Mouse (Mus musculus) adrenal gland (tissue): ENCODE results near the gene Alpk1.

Source experiments
- intact Hi-C: fragments of 180-260 bp; cut with DNase I; formaldehyde crosslinking; loops from one replicate; pipeline ENCODE4 v1.15.1; 2025
- long read RNA-seq, 2 experiments: library from polyadenylated mRNA; unstranded; transcript quantifications; one replicate each; pipeline ENCODE4 v2.0.0; 2020; ENCODE audit warnings: borderline replicate concordance in 1 of 2; ENCODE audit not compliant: insufficient replicate concordance in 1 of 2

Gene Alpk1
- long read RNA-seq, experiment 1, result 0 reads
- long read RNA-seq, experiment 2, full-length matches to known transcripts, result 2 of 7 reads
- long read RNA-seq, experiment 2, partial matches to known transcripts, result 3 of 7 reads
- long read RNA-seq, experiment 2, other reads (novel, unspliced or antisense), result 2 of 7 reads

DNA sequence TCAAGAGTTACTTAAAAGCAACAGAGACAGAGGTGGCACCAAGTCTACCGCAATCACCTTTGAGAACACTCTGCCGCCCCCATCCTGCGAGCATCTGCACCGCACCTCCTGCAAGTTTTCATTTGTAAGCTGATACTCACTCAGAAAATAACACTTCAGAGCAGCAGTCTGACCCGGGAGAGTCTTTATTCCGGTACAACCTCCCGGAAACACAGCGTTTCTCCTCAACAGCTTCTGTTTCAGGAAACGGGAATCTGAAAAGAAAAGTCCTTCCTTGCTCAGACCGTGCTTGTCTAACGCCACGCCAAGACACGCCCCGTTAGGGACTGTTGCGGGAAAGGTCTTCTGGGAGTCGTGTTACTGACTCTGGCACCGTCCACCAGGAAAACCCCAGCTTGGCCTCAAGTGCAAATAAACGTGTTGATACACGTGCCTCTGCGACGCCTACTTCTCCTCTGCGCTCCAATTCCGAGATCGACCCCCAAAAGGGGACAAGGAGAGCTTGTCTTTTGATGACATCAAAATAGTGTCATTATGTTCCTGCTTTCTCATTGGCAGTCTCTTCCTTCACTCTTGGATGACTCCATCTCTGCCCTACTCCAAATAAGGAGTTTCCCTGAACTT is at the start of gene Alpk1:
Gene Alpk1 (minus strand): TSS at position 507 of the 624 bp plus-strand sequence.
- intact Hi-C loops, result no loop called here

DNA sequence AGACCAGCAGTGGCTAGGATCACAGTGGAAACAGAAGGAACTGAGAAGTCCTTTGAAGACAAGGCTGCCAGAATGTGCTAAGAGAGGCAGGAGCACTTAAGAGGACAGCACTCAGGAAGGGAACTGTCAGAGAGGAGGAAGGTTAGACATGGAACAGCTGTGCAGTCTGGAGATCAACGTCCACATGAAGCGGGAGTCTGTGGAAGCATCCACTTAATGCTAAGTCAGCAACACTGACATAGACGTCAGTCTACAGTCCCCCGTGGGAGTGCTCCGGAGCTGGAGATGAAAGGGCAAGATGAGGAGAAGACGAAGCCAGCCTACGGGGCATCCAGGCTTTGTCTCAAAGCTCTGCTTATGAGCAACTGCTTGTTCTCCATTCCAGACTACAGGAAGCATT is 46.8 kb upstream of the Alpk1 start:
- intact Hi-C loops, result no loop called here

DNA sequence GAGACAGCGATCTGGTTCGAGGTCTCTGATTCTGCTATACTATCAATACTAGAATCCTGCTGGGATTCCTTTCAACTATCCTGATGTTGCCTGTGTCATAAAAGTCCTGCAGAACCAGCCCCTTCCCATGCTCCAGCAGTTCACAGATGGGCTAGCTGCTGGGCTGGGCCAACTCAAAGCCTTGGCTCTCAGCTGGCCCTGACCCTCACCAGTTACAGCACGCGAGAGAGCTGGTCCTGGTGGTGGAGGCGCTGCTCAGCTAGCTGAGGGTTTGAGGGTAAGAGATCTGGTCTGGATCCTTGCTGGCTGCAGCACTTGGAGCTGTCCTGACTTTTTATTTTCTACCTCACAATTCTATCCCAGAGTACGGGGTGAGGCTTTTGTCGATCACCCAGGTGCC is 46.2 kb upstream of the Alpk1 start:
- intact Hi-C loops, result no loop called here

DNA sequence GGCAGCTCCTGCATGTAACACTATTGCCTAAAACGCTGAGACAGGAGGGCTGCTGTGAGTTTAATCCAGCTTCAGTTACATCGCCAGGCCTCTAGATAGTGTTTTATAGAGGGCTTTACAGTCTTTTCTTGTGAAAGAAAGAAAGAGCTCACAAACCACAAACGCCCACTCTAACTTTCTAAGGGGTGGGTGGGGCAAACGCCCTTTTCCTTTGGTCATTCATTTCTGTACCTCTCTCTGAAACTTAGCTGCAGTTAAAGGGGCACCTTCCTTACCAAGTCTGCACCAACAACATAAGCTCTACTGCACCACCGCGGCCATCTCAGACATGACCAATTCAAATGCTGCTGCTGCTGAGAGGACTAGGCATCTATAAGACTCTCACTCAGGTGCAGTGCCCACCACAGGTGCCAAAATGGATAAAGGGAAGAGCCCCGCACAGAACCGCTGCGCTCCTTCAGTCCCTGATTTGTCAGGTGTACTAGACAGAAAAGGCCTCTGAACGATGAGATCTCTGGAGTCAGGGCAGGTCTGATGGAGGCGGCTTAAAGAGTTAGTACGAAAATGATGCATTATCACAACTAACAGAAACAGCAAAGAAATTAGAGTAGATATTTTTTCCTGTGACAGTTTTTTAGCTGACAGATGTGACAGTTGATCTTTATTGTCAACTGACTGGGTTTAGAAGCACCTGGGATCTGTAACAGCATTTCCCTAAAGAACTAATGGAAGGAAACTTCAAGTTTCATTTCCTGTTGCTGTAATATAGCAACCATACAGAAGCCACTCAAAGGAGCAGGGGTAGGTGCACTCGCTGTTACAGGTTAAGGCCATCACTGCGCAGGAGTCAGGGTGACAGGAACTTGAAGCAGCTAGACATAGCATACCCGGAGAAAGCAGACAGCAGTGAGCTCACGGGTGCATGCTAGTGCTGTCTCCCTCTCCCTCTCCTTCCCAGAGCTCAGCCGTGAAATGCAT is 43.8 kb upstream of the Alpk1 start:
- intact Hi-C loops, result no loop called here

DNA sequence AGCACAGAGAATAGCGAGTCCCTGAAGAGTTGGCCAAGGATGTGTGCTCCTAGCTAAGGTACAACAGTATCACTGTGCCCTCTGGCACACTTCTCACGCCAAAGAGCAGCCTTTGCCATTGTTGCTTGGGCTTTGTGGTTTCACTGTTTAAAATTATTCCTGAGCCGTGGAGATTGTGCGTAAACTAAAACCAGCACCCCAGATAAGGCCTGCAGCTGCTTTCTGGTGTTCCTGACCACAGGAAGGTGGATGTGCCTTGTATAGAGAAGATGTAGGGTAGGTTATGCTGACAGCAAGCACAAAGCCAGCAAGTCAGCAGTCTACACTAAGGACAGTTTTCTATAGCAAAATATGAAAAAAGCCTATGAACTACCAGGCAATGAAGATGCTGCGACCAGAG is 40.9 kb upstream of the Alpk1 start:
- intact Hi-C loops, result no loop called here

DNA sequence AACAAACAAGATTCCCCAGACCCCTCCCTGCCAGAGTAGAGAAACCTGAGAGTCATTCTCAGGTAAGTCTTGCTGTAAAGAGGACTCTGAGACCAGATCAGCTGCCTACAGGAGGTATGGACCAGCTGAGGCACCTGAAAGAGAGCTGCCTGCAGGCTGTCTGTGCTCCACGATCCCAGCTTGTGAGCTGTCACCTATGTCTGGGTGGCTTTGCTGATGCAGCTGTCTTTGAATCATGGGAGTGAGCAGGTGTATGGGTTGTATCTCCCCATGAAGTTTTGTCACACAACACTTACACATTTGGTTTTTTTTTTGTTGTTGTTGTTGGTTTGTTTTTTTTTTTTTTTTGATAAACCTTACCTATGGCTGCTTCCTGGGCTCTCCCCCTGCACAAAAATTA is 40.1 kb upstream of the Alpk1 start:
- intact Hi-C loops, result no loop called here

DNA sequence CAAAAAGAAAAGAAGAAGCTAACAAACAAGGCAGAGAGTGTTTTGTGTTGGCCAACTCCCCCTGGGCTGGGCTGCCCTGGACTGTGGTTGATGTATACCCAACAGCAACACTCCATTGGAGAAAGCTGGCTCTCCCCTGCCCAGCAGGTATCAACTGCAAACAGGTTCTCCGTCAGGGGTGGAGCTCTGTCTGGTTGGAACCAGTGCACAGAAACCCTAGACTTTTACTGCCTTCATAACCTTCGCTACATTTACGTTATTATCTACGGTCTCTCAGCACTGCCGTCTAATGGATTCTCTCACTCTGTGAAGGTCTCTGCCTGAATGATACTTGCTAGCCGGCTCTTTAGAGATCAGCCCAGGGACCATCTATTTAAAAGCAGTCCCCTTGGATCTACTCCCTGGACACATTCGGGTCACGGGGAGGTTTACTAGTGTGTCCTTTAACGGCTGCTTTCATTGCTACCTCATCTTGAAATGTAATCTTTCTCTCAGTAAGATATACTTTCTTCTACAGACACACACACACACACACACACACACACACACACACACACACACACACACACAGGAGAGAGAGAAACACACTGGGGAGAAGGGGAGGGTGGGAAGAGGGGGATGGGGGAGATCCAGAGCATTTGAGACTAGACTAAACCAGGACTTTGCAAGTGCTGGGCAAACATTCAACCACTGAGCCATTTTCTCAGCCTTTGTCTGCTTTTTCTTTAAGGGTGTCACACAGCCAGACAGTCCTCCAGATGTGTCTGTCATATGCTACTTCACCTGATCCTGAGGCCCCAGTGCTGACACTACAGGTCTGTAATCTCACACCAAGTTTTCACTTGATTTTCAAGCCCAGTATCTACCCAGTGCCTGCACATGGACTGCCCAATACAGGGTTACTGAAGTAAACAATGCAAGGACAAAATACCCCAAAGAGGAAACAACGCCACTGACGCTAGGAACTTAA is 38.7 kb upstream of the Alpk1 start:
- intact Hi-C loops, result no loop called here

DNA sequence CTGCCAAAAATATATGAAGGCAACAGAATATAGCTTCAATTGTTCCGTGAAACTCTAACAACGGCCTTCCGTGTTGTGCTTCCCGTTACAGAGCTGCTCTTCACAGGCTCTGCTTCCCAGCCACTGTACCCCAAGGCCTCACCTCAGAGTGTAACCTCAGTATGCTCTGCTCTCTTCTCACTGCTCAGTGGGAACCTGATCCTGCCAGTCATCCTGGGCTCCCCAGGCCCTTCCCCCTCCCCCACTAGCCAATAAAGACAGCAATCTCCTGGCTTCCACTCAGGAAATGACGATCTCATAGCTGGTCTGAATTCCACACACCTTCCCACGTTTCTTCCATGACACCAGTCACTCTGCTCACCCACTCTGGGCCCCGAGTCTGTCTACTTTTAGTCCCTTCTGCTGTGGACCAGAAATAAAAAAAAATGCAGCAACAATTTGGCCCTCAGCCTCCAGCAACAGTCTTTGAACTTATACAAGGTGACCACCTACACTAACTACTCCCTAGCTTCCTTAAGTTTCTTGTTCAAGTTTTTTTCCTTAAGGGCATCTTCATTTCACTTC is 36.9 kb upstream of the Alpk1 start:
- intact Hi-C loops, result no loop called here

DNA sequence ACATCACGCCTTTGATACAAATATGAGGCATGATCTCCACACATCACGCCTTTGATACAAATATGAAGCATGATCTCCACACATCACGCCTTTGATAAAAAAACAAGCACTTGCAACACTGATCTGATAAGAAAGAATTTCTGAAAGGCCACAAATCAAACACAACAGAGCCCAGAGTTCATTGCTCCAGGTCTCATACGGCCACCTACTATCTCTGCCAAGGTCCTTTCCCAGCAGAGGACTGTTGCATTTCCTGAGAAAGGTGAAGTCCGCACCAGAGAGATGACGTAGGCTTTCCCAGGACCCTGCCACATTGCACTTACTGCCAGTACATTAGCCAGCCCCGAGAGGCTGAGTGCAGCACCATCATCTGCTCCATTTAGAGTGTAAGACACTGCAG is 28.8 kb upstream of the Alpk1 start:
- intact Hi-C loops, result no loop called here

DNA sequence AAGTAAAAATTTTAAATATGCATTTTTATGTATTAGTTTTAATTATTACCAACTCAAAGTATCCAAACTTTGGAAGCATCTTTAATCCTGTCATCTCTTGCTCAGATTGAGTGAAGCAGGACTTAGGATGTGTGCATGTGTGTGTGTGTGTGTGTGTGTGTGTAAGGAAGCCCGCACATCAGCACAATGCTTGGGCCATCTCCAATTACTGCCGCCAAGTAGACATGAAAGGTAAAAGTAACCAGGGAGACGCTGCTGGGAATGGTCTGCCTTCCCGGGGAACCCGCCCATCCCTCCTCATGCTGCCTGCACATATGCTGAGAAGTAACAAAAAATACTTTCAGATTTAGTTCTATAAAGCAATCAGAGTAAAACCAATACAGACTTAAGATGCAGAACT is 27.5 kb upstream of the Alpk1 start:
- intact Hi-C loops, result no loop called here

DNA sequence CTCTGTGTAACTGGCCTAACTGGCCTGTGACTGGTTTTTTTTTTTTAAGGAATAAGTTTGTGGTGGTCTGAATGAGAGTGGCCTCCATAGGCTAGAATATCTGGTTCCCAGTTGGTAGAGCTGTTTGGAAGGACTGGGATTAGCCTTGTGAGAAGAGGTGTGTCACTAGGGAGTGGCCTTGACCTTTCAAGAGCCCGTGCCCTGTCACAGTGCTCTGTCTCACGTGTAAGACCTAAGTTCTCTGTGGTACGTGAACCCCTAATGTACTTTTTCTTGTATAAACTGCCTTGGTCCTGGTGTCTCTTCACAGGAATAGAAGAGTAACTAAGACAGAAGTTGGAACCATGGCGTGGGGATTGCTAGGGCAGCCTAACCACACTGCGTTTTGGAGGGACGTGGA is 25.7 kb upstream of the Alpk1 start:
- intact Hi-C loops, result no loop called here

DNA sequence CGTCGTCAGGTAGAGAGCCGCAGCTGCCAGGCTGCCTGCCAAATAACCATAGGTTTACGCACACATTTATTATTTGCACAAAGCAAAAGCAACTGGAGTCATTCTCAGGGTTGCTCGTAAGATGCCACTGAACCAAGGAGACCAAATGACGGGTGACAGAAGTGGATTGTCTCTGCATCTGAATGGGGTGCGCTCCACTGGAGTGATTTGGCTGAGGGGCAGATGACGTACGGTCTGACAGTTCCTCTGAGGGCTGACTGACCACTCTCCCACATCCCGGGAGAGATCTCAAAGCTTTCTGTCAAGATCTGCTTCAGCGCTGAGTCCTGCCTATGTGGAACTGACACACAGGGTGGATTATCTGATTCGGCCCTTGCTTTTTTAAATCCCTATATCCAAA is 24.7 kb upstream of the Alpk1 start:
- intact Hi-C loops, result no loop called here

DNA sequence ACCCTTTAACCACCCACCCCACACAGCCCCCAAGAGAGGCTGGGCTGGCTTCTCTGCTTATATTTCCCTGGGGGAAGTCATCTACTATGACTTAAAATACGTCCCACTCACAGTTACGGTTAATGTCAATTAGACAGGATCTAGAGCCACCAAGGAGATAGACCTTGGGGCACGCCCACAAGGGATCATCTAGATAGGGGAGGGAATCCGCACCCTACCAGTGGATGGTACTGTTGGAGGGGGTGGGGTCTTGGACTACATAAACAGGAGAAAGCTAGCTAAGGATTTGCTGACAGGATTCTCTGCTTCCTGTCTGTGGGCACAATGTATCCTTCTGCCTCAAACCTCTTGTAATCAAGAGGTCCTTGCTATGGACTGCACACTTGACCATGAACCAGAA is 24.1 kb upstream of the Alpk1 start:
- intact Hi-C loops, result no loop called here

DNA sequence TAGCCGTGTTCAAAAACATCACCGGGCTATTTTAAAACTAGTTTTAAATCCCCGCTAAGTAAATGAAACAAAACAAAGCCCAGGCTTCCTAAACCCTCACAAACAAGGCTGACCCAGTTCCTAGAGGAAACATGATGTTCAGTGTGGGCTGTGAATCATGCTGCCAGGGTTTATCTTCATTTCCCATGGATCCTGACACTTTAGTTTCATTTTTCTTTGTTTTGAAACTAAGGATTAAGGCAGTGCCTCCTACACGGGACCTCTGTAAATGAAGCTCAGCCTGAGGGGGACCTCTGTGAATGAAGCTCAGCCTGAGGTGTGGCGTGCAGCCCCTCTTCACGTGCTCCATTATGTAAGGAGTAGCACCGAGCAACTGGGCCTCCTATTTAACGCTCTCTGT is 22.5 kb upstream of the Alpk1 start:
- intact Hi-C loops, result no loop called here

DNA sequence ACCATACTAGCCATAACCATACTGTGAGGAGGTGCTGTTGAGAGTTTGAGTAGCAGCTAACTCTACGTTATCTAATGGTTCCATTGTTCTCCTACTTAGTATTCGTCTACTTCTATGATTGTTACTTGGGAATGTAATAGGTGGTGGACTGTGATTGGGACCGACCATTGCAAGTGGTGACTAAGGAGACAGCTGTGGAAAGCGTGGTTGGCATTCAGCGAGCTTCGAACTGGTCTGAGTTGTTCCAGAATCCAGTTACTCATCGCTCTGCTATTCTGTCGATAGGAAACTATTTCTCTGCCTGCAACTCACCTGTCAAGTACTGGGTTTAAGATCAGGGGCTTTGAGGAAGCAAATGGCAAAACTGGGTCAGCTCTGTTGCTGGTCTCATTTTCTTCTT is 20.8 kb upstream of the Alpk1 start:
- intact Hi-C loops, result no loop called here

DNA sequence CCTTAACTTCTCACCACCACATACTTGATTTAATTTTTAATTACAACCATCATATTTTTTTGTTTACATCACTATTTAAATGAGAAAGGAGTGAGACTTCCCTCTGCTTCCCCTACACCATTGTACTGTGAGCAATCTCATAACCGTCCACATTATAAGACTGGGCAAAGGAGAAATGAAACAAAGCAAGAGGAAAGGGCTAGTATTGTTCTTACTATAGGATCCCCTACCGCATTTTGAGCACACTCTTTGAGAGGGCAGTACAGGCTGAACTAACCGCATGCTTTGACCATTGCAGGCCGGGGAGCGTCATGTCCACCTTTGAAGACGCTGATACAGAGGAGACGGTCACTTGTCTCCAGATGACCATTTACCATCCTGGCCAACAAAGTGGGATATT is 15.9 kb upstream of the Alpk1 start:
- intact Hi-C loops, result no loop called here

DNA sequence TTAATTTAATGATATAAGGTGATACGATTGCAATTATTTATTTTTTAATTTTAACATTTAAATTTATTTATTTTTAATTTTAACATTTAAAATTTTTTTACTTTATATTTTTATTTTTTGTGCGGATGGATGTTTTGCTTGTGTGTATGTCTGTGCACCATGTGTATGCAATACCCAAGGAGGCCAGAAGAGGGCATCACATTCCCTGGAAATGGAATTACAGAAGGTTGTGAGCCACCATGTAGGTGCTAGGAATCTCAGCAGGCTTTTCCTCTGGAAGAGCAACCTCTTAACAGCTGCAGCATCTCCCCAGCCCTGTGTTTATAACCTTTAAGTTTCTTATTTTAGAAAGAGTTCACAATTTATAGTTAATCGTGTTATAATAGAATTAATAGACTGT is 15.4 kb upstream of the Alpk1 start:
- intact Hi-C loops, result no loop called here

DNA sequence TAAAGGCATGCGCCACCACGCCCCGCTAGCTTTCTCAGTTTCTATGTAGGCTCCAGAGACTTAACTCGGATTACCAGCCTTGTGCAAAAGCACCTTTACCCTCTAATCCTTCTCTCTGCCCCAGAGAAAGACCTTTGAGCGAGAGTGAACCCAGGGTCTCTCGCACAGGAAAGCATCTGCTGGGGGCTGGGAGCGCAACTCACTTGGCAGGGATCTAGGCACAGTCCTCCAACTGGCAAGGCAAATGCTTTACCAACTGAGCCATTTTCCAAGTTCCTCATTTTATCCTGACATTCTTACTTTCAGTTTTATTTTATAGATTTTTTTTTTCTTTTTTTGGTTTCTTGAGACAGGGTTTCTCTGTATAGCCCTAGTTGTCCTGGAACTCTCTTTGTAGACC is 12.7 kb upstream of the Alpk1 start:
- intact Hi-C loops, result no loop called here

DNA sequence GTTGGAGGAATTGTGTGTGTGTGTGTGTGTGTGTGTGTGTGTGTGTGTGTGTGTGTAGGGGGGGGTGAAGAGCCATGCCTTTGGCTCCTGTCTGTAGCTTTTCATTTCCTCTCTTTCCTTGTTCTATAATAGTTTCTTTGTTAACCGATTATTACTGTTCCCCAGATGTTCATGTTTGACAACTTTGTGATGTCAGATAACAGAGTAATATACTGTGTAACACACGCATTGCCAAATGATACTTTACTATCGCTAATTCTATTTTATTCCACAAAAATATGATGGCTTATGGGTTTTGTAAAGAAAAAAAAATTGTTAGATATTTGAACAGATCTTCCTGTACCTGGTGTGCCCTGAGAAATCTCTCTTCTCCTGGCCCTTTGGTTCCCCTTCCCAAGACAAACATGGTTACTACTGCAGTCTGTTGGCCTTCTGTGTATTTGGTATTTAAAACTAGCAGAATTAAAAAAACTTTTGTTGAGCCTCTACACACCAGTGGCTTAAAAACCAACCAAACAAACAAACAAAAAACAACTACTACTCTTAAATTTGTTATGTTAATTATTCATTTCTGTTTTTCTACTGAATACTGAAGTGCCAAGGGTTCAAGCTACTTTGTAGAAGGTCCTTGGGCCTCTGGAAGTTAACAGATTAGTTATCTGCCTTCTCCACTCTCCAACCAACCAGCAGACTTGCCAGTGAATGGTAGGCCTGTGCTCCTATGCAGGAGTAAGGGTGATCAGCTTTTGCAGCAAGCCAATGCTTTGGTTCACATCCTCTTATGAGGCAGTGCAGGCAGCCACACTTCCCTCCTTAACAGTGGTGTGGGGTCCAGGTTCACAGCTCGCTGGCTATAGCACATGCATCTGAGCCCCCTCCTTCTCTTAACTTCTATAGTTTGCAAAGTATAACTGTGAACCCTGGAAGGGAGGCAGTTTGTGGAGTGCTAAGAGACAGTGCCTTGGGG is 11.6 kb upstream of the Alpk1 start:
- intact Hi-C loops, result no loop called here

DNA sequence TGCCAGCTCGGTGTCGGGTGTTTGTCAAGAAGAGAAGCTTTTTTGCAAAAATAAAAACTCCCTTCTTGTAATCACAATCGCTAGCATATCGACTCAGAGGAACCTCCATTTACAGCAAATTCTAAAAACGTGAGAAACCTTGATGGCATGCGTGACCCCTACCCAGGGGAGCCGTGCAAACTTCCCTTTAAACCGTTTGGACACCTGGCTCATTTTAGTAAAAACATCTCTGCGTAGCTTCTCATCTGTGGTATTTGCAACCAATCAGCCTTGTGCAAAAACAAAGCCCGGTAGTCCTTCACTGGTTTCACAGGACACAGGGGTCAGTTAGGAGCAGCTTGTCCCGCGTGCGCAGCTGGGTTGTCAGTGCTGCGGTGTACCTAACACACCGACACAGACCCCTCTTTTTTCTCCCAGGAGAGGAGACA is 10.7 kb upstream of the Alpk1 start:
- intact Hi-C loops, result no loop called here
